Mouse (Mus musculus) bone marrow, adult 2 months (tissue): Measurements from ENCODE around the gene Amacr.

Experiments used
- CTCF ChIP-seq: fragments of 200-500 bp; IDR thresholded peaks from 2 replicates; pipeline ENCODE4 v1.5.1; 2011; ENCODE audit warnings: low read length, control low read depth; ENCODE audit not compliant: control insufficient read depth, insufficient read depth
- POLR2A ChIP-seq: fragments of 200-500 bp; IDR thresholded peaks from 2 replicates; pipeline ENCODE4 v1.6.1; 2011; ENCODE audit warnings: low read depth, mild to moderate bottlenecking, control low read depth, low read length, borderline replicate concordance; ENCODE audit not compliant: control insufficient read depth

DNA sequence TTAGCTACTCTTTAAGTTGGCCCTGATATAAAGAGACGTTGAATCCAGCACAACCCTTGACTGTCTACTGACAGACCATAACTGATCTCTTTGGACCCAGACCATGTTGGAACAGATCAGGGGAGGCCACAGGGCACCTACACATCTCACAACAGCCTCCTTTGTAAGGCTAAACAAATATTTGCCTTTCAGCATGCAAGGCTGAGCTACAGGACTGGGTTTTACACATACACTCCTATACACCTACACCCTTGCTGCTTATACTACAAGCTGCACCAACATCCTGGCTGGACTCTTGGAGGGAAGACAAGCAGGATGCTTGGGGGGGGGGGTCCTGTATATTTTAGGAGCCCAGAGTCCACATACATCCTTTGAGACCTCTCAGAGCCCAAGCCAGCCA, 33.7 kb upstream of the Amacr start:
- TF ChIP-seq POLR2A = no peak
- no peak for TF ChIP-seq CTCF
